Mouse (Mus musculus): ENCODE measurements around the gene Myl6b.

- TF ChIP-seq GATA1 (IDR thresholded peaks at IDR 0.05; ENCODE audit: low read length) (no peak), TAL1 (IDR thresholded peaks at IDR 0.05; ENCODE audit: low read length) (no peak)
Observed at GRCm38 (mm10) chr10:128497134-128497737, 1.2 kb downstream of the Myl6b start.

Data from erythroblast, embryonic 14.5 days (primary cell).